Mouse (Mus musculus) left cerebral cortex, adult 9 months (tissue): Measurements from ENCODE around the gene Gm10260.

Experiments
- DNase-seq, 2 experiments: peaks; one replicate each; pipeline ENCODE4 v3.0.0; 2022; ENCODE audit warnings: low spot score in 2 of 2

Gm10260 gene

DNA sequence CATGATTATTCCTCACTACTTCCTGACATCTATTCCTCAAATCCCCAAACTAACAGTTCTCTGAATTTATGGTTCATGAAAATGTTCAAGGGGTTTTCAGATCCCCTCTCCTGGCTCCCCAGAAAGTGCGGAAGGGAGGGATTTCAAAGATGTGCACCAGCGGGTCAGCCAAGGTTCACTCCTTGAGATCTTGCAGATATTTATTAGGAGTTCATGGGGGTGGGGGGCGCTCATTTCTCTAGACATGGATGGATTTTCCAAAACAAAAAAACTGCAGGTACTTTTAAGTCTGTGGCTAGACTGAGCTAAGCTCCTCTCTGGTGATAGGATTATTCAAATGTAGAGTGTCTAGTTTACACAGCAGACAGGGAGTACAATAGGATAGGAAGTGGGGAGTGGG is 8.4 kb upstream of the Gm10260 start:
- no peak for DNase-seq

DNA sequence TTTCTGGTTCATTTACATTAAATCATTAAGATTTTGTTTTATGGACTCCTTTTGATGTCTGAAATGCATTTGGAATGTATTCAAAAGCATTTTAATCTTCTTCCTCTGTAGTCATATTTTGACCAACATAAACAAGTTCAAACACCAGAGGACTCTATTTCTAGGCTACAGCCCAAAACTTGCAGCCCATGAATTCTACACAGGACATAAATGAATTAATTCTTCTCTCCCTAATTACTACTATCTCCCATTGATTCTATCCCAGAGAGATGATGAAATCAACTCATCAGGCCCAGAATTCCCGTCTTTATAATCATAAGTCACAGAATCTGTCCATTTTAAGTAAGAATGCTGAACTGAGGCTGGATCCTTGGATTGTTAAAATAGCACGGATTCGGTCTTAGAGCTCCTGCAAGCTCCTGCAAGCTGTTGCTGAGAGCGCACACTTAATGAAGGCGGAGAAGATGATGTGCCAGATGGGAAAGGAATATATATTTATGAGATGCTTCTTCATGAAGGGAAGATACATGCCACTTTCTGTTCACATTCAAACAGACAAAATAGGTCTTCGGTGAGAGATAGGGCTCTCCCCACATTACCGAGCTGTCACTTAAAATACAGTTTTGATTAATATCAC is 7.7 kb upstream of the Gm10260 start:
- peak in 1 of 2 experiments; percentile 46 for DNase-seq

DNA sequence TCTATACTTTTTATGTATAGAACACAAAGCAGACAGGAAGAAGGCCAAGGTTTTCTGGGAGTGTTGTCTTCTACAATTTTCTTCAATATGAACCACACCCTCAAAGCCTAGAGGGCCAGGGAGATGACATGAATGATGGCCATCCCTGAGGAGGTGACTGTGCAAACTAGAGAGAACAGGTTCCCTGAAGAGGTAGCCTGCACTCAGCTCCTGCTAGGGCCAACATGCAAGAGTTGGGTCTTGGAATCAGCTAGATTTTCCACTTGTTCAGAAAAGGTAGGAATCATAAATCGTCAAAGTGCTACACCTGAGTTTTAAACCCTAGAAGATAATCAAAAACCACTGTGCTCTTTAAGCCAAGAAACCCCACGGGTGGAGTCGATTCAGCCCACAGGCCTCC is 6.2 kb upstream of the Gm10260 start:
- DNase-seq = no peak

DNA sequence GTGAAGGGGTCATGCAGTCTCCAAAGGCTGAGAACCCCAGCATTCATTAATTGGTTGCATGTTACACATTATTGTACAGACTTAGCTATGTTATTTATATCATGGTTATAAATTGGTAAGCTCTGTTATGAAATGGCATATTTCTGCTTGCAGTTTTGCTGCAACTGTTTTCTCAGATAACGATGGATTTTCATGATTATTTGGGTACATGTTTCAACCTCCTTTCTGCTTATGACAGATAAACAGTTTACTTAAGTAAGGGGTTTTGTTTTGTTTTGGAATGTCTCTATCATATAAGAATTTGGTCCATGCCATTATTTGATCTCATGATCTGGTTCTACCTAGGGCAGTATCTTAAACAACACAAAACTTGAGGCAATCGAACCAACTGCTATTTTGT is 5.5 kb upstream of the Gm10260 start:
- DNase-seq = no peak

DNA sequence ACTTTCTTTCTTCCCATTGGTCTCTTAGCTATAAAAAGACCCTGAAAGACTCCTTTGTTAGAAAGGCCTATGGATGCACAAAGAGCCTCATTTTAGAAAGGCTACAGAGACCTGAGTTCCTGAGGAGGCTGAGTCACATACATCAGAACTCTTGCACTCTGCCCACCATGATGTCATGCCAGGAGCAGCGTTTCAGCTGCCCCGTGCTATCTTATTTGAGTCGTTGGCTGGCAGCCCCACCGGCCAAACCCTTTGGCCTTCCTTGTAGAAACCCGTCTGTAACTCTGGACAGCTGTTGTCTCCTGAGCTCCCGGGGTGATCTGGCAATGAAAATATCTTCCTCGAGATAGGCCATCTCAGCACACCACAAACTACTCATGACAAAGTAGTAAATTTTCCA is 3.6 kb upstream of the Gm10260 start:
- no peak for DNase-seq

DNA sequence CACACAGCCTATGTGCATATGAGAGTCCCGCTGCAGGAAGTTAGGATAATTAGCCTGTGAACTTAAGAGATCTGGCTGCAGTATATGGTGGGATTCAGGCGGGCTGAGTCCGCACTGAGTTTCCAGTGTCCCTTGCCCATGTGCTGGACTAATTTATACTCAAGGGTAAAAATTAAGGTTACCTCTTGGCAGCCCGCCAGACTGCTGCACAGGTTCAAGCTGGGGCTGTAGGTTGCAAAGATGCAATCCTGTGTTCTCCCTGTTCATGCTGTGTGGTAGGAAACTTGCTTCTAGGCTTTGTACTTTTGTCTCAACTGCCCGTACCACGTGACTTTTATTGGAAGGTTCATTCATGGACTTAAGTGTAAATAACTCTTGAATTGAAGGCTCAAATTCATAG is 3.0 kb upstream of the Gm10260 start:
- no peak for DNase-seq

DNA sequence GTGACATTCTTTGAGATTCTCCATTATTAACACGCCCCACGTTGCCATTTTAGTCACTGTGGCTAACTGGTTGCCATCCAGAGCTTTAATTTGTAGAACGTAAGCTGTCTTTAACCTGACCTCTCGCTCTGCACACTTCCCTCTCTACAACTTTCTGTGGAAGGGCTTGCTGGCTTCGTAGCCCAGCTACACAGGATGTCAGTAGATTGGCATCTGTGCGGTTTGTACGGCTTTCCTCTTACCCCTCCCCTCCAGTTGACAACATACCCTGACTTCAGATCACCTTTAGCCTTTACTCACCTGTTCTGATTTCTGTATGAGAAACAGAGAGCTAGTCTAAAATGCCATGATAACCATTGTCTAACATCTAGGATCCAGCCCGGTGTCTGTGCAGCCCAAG is 1.7 kb upstream of the Gm10260 start:
- DNase-seq = no peak

DNA sequence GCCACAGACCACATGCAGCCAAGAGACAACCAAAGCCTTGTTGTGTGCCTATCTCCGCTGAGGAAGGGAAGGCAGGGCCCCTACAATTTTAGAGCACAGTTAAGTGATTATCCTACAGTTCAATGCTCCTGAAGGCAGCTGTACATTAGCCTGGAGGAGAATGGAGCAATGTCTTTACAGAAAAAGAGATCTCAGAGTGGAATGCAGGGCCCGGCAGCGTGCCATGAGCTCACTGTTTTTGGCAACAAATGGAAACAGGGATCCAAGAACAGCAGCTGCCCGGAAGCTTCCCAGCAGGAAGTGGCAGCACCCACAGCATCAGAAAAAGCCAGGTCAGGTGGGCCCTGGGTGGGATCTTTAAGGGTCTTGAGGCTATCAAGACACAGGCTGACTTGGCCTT is 3.4 kb downstream of the Gm10260 start:
- DNase-seq = peak in 1 of 2 experiments; percentile 47

DNA sequence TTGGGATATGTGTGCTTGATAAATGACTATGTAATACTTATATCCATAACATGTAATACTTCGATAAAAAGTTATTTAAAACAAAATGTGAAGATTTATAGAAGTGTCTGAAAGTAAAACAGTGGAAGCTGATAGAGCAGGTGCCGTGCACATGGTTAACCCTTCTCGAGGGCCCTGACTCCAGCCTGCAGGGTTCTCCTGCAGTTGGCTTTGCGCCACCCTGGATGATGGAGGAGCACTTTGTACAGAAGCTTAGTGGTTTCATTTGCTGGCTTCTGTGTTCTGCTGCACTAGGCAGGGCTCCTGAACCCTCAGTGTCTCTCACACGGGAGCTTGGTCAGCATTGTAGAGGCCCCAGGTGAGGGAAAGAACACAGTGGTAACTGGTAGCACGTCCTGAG is 4.3 kb downstream of the Gm10260 start:
- DNase-seq = no peak

DNA sequence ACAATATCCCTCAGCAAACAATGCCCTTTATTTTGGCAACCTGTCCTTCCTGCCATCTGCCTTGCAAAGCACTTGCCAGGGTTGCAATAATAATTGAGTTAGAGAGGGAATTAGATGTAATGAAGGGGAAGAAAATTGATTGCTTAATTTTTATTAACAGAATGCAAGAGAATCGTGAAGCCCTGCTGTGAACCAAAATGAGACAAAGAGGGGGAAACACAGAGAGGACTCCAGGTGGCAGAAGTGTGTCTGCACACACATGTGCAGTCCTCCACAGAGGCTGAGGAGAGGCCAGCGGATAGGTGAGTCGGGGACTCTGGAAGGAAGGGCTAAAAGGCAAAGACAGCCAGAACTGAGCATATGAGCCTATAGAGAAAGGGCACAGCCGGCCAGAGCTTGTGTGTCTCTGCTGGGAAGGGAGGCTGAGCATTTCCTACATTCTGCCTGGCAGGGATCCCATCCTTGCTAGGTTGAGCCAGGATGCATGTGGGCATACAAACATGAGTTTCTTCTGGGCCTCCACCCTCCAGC is 9.5 kb downstream of the Gm10260 start:
- no peak for DNase-seq

DNA sequence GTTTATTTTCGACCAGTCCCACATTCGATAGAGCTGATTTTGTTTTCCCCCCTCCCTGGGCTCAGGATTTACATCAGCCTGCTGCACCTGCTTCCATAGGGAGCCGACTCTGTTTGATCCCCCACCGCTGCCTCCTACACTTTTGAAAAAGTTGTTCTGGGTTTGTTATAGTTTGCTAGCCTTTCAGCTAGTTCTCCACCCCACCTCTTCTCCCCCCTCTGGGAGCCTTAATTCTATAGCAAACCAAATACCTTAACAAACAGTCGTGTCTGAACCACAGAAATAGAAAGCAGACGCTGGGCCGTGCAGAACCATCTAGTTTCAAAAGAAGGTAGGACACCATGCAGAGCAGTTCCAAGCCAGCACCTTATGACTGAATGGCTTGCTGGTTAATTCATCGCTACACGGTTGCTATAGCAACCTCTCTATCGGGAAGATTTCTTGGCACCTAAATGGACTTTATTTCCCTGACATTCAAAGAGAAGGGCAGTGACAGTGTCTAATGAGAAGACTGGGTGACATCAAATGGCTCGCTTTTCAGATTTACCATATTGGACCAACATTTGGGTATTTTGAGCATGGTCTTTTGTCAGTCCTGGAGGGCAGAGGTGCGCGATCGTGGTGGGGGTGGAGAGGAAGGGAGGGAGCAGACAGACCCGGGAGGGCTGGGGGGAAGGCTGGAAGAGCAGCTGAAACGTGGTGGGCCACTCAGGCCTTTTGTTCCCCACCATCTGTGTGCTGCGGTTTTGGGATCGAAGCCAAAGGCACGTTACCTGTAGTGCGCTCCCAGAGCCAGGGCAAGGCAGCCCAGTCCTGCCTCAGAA is 13.2 kb downstream of the Gm10260 start:
- DNase-seq = peak in 1 of 2 experiments; percentile 24

DNA sequence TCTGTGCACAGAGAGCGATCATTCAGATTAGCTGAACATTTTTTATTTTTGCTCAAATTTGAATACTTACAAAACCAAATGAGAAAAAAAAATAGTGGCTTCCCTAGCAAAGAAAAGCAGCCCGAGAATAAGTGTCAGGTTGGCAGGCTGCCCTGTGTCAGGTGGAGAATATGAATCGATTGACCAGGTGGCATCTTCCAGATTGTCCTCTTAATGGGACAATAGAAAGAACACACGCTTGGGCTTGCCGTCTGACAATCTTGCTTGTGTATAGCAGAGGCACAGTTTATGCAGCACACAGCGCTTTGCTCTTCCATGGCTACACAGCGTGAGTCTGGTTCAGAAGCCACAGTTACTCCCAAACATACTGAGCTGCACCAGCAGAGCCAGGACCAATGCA is 15.8 kb downstream of the Gm10260 start:
- no peak for DNase-seq

DNA sequence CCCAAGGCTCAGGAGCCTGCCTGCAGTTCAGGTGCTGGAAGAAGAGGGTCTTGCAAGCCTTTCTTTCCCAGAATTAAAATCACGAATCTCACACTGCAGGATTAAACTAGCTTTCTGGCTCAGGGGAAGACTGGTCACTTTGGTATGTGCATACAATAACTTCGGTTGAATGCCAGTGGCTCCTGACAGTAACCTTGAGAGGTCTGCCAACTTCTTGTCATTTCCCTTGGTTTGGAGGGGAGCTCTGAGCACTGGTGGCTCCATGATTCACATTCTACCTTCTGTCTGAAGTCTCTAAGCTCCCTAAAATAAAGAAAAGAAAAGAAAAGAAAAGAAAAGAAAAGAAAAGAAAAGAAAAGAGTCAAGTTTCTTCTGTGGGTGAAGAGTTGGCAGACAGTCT is 16.4 kb downstream of the Gm10260 start:
- no peak for DNase-seq

DNA sequence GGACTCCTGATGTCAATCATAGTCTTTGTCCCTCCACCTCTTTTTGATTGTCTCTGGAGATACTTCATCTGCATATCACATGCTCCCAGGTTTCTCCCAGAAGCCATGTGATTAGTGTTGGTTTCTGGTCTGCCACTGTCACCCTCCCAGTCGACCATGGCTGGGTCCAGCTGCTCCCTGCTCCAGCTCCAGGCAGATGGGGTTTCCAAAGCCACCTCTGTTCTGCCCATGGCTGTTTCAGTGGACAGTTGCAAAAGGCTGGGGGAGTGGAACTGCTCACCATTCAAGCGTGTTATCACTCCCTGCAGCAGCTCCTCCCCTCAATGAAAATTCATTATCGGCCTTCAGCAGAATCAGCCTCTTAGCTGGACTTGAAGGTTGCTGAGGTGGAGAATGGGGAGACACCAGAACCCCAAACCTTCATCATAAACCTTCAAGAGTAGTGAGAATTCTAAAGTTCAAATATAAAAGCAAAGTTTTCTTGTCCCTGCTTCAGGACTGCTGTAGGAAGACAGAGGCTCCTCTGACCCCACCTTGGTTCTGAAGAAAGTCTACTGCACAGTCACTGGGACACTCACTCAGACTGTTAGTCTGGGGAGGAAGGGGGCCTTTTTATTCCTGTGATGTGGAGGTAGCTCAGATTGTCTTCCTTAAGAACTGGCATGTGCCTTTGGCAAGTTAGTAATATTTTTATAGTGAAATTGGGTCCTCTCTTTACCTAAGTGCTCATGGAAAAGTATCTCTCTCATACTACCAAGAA is 17.0 kb downstream of the Gm10260 start:
- DNase-seq = no peak

DNA sequence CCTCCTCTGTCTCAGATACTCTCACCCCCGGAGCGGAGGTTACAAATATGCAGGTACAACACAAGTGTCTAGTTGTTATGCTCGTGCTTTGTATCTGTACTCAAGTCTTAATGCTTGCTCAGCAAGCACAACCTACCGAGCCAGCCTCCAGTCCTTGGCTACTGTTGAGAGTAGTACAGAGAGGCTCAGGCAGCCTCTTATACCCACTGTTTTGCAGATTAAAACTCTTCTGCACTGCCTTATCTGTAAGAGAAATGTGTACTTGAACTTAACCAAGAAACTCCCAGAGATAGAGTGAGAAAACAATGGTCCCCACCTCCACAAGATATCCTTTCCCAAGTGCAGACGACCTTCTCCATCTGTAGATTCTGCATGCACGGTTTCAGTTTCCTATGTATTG is 24.5 kb downstream of the Gm10260 start:
- DNase-seq = no peak

DNA sequence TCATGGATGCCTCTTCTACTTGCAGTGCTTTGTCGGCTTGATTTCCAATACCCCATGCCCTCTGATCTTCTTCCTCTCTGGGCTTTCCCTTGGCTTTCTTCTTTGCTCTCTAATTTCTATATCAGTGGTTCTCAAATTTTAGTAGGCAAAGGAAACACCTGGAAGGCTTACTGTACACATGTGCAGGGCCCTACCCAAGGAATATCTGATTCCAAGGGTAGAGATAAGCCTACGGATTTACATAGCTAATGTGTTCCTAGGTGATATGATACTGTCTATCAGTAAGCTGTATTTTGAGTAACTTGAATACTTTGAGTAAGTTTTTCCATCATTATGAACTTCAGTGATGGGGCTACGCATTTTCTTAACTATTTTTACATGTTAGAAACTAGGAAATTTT is 25.7 kb downstream of the Gm10260 start:
- no peak for DNase-seq

DNA sequence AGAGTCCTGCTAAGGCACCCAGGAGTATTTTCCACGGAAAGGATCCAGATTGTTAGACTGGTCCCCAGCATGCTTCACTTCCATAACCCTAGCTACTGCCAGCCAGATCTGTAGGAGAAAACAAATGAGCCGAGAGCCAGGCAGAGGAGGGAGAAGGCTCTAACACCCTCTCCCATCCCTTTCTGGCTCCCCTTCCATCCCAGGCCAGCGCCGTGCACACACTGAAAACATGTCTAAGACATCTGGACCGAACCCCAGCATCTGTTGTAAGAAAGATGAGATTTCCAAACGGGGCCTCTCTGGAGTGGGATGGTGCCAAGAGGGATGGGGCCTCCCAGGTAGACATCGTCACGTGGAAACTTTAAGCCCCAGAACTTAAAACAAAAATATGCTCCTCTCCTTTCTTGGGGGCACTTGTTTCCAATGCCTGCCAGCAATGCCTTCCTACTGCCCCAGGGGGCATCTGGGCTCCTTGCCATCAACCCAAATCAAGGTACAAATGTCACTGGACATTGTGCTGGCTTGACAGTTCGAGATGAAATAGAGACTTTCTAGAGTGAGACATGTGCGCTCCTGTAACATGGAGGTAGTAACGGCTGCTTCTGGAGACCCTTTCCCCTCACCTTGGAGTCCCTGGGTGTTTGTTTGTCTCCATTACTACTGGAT is 35.1 kb downstream of the Gm10260 start:
- no peak for DNase-seq

DNA sequence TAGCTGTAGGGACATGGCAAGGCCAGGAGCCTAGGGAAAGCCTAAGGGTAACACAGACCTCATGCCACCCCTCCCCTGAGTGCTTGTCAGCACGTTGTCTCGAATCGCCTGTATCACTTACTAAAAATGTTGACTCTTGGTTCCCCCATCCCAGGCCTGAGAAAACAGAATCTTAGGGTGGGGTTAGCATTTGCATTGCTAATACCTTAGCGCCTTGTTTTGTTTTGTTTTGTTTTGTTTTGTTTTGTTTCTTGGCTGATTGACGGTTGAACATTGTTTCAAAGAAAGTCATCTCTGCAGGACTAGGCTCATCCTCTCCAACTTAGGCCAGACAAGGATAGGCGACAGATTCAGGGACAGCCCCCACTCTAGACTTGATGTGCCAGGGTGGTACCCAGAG is 35.9 kb downstream of the Gm10260 start:
- DNase-seq = no peak

DNA sequence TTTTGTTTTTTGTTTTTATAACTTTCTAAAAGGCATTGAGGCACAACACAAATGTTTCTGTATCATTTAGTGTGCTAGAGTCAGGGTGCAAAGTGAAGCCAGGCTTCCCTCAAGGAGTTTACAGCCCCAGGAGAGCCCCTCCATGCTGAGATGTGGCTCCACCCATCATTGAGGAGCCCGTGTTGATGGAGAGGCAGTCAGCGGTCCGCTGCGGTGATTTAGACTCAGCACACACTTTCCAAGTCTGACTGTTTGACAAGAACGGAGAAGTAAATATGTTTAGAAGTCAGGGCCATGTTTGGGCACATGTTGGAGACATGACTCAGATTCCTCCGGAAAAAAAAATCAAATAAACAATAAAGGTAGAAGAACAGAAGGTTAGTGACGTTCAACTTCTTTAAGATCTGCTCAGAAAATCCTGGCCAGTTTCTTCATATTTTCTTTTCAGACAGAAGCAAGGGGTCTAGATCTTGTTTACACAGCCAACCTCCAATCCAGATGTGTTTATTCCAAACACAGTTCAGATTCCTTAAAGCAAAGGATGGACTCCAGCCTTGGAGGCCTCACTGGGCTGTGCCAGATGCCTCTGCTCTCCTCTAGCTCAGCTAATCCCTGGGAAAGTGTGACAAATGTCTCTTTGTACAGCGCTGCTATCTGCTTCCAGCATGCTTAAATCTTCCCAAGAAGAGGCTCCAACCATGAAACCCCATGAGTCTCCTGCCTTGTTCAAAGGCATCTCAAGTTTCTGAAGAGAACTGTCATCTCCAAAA is 47.7 kb downstream of the Gm10260 start:
- no peak for DNase-seq

DNA sequence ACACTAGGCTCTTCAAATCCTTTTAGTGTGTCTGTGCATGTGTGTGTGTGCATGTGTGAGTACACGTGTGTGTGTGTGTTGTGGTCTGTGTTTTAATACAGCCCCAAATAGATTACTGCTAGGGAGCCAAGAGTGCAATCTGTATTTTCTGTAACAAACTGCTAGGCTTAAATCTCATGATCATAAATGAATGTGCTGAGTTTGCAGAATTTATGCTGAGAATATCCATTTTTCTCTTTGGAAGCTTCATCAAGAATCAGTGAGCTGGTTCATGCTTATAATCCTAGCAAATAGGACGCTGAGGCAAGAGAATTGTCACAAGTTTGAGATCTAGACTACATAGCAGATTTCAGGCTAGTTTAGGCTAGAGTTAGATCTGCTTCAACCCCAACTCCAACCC is 48.9 kb downstream of the Gm10260 start:
- no peak for DNase-seq
